Mouse (Mus musculus) liver, embryonic 13.5 days (tissue): Measurements from ENCODE around the gene Magi2. TPM values are rescaled to one million over a fixed set of nuclear protein-coding genes. Genes with fewer than 3 reads are reported as not detected.

Source experiments
- ATAC-seq: fragments of 200-750 bp; cut with Nextera tagmentation; 2 replicates; pipeline ENCODE4 v1.8.0; 2017; ENCODE audit warnings: low read depth, mild to moderate bottlenecking, moderate number of reproducible peaks, moderate library complexity
- DNase-seq: peaks from one replicate; pipeline ENCODE4 v3.0.0; 2022
- H3K27ac ChIP-seq: fragments of 300-500 bp; sonication (generic); 2 replicates; pipeline ENCODE4 v1.5.1; 2015; ENCODE audit warnings: moderate library complexity, mild to moderate bottlenecking, inconsistent platforms
- H3K27me3 ChIP-seq: fragments of 300-500 bp; sonication (generic); 2 replicates; pipeline ENCODE4 v1.6.1; 2015; ENCODE audit warnings: mild to moderate bottlenecking, inconsistent platforms
- H3K36me3 ChIP-seq: fragments of 300-500 bp; sonication (generic); 2 replicates; pipeline ENCODE4 v1.6.1; 2015; ENCODE audit warnings: mild to moderate bottlenecking, inconsistent platforms
- H3K4me1 ChIP-seq: fragments of 300-500 bp; sonication (generic); replicated peaks from 2 replicates; pipeline ENCODE4 v1.6.1; 2015; ENCODE audit warnings: inconsistent platforms
- H3K4me2 ChIP-seq: fragments of 300-500 bp; sonication (generic); 2 replicates; pipeline ENCODE4 v1.6.1; 2015; ENCODE audit warnings: inconsistent platforms, mild to moderate bottlenecking, moderate library complexity
- H3K4me3 ChIP-seq: fragments of 300-500 bp; sonication (generic); replicated peaks from 2 replicates; pipeline ENCODE4 v1.5.1; 2015; ENCODE audit warnings: mild to moderate bottlenecking, inconsistent platforms
- H3K9ac ChIP-seq: fragments of 300-500 bp; sonication (generic); 2 replicates; pipeline ENCODE4 v1.6.1; 2015; ENCODE audit warnings: mild to moderate bottlenecking, inconsistent platforms
- H3K9me3 ChIP-seq: fragments of 300-500 bp; sonication (generic); replicated peaks from 2 replicates; pipeline ENCODE4 v1.6.1; 2016; ENCODE audit warnings: inconsistent platforms
- WGBS: fragments of 180-500 bp; shearing (Covaris S2); methylation state at CpG from one replicate; pipeline ENCODE4 v1.1.7; 2015; ENCODE audit not compliant: insufficient replicate concordance; 5-methylcytosine and 5-hydroxymethylcytosine counted together
- polyA plus RNA-seq: library from polyadenylated mRNA; unstranded; fragments of >200 nt; fragmentation: Nextera tagmentation; extraction: Ambion mirVana; gene quantifications from 2 replicates; pipeline ENCODE4 v1.2.1, GENCODE M21; 2015

Magi2 gene
- polyA plus RNA-seq, 1 experiment from 2014 or later: 0.28 TPM

DNA sequence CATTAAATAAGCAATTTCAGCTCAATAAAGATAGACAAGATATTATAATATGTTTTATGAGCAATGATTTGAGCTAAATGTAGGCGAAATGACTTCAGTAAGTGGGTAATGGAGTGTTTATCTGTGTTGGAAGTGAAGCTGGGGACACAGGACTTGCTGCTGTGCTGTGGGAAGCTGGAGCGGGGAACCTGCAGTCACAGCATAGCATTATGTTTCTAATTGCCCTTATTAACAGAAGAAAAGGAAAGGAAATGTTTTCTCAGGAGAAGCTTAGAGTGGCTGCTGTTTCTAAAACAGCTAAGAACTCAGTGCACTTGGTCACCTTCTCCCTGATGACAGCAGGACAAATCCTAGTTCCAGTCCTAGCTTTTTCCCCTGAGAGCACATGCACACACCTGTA lies 1098.5 kb downstream of the Magi2 start:
- no peaks in the 10 kb centered on the region for H3K4me1 ChIP-seq
- no peak overlapping the region for H3K4me3 ChIP-seq
- H3K9me3 ChIP-seq: no peaks in the 10 kb centered on the region
- ATAC-seq (no peak), DNase-seq (no peak)
- no peaks in the 10 kb centered on the region for H3K27me3 ChIP-seq
- H3K27ac ChIP-seq: no peak overlapping the region
- no peak overlapping the region for H3K4me2 ChIP-seq
- WGBS: 47% methylated on average over 2 of the region's 2 CpGs
- no peaks in the 10 kb centered on the region for H3K36me3 ChIP-seq
- H3K9ac ChIP-seq: no peak overlapping the region

DNA sequence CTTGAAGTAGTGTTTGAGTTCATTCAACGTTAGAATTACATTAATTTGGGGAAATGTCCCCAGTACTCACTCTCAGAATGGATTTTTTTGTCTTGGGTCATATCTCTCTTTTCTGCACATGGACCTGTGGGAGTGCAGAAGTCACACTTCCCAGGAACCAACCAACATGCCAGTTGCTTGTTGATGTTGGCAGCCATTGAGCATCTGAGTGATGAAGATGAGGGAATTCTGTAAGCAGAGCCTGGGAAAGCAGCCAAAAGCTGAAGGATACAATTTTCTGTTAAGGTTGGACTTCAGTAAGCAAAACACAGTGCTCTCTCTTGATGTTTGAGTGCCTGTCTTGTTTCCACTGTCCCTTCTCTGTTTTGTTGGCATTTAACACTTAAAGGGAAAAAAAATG lies 1102.1 kb downstream of the Magi2 start:
- Histone ChIP-seq H3K4me3 (no peak overlapping the region), H3K9me3 (no peaks in the 10 kb centered on the region), H3K4me2 (no peak overlapping the region), H3K9ac (no peak overlapping the region), H3K36me3 (no peaks in the 10 kb centered on the region), H3K4me1 (no peaks in the 10 kb centered on the region), H3K27me3 (no peaks in the 10 kb centered on the region), H3K27ac (no peak overlapping the region)
- DNase-seq: no peak
- ATAC-seq: no peak
- 38% methylated on average over 1 of the region's 1 CpGs for WGBS

DNA sequence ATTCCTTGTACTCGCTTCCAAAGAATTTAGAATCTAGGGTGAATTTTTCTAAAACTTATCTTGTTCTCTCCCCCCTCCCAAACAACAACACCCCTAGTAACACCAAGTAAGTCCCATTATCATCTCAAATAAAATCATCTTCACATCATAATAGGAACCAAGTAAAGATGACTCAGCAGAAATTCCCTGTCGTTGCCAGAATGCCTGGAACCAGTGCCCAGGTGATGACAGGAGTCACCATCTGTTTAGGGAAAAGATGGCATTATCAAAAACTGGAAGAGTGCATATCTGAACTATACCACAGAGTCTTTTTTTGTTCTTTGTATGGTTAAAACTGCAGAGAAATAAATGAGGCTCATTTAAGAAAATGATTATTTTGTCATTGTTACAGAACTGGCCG lies 1103.2 kb downstream of the Magi2 start:
- H3K27ac ChIP-seq: no peak overlapping the region
- H3K4me2 ChIP-seq: no peak overlapping the region
- WGBS: 66% methylated on average over 3 of the region's 3 CpGs
- H3K4me1 ChIP-seq: no peaks in the 10 kb centered on the region
- no peak overlapping the region for H3K4me3 ChIP-seq
- H3K36me3 ChIP-seq: no peaks in the 10 kb centered on the region
- H3K9ac ChIP-seq: no peak overlapping the region
- H3K27me3 ChIP-seq: no peaks in the 10 kb centered on the region
- H3K9me3 ChIP-seq: no peaks in the 10 kb centered on the region
- DNase-seq: no peak
- ATAC-seq: no peak

DNA sequence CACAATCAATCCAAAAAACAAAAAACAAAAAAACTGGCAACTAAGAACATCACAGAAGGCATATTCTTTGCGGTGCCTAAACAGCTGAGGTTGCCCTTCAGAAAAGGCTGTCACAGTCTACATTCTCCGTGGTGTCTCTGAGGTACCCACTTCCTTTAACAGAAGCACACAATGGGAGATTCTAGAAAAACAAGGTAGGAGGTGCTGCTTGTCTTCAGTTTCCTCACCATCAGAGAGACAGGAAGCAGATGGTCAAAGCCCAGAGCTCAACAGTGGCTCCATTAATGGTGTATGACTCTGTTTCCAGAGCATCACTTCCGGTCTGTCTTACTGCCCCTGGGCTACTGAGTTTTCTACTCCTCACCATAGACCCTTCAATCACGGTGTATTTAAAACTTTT lies 1105.7 kb downstream of the Magi2 start:
- WGBS: 22% methylated on average over 4 of the region's 4 CpGs
- Histone ChIP-seq H3K27ac (no peak overlapping the region), H3K36me3 (no peaks in the 10 kb centered on the region), H3K4me2 (no peak overlapping the region), H3K9ac (no peak overlapping the region), H3K9me3 (no peaks in the 10 kb centered on the region), H3K4me1 (no peaks in the 10 kb centered on the region), H3K27me3 (no peaks in the 10 kb centered on the region), H3K4me3 (no peak overlapping the region)
- no peak for ATAC-seq
- DNase-seq: no peak

DNA sequence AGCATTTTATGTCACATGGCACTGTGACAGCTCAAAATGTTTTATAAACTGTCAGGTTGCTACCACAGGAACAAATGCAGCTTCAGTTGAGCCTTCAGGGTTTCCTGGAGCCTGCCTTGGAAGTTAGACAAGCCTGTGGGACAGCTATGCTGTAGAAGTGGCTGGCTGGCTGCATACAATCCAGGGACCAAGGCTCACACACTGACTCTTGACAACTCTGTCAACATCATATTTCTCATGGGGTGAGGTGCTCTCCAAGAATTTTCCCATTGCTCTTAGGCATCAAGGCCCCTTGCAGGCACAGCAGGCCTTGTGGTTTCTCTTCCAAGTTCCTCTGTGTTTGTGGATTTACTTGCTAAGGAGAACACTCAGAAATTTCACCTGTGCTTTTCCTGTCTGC lies 1107.7 kb downstream of the Magi2 start:
- no peak for DNase-seq
- Histone ChIP-seq H3K9me3 (no peaks in the 10 kb centered on the region), H3K27ac (no peak overlapping the region), H3K36me3 (no peaks in the 10 kb centered on the region), H3K27me3 (no peaks in the 10 kb centered on the region), H3K4me3 (no peak overlapping the region), H3K9ac (no peak overlapping the region), H3K4me1 (no peaks in the 10 kb centered on the region), H3K4me2 (no peak overlapping the region)
- no peak for ATAC-seq

DNA sequence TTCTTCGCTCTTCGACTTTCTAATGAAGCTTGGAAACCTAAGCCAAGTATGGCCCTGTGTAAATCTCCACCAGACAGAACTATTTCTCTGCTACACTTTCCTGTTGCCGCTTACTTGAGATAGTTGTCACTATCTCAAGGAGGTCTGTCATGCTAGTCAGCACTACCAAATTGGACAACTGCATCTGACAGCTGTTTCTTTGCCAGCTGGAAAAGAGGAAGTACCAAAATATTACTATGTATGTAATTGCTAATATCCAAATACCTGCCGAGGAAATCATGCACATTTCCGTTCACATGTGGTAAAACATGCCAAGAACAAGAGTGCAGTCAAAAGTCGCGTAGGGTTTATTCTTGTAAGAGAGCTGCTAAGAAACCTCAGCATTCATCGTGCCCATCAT lies 1126.1 kb downstream of the Magi2 start:
- ATAC-seq: no peak
- WGBS: 73% methylated on average over 8 of the region's 8 CpGs

DNA sequence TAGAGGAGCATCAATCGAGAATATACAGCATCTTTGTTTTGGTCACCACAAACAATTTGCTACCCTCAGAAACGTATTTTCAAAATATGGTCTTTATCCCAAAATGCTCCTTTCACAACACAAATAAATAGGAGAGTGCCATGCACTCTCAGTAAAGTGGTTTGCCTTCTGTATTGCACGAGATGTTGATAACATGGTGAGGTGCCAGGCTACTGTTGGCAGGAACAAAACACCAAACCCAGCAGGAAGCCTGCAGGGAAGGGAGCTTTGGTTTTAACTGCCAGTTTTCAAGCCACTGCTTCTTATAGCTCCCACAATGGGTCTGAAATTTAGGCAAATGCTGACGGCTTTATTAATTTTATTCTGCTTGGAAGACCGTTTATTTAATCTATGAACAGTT lies 1131.6 kb downstream of the Magi2 start:
- H3K27me3 ChIP-seq: no peaks in the 10 kb centered on the region
- no peaks in the 10 kb centered on the region for H3K4me1 ChIP-seq
- H3K4me3 ChIP-seq: no peak overlapping the region
- H3K9me3 ChIP-seq: no peaks in the 10 kb centered on the region
- H3K4me2 ChIP-seq: no peak overlapping the region
- no peak for DNase-seq
- ATAC-seq: no peak
- H3K9ac ChIP-seq: no peak overlapping the region
- H3K27ac ChIP-seq: no peak overlapping the region
- 43% methylated on average over 5 of the region's 5 CpGs for WGBS
- H3K36me3 ChIP-seq: no peaks in the 10 kb centered on the region

More for the DNA sequence above, 1126.1 kb downstream of the Magi2 start:
- DNase-seq: no peak
- no peaks in the 10 kb centered on the region for H3K36me3 ChIP-seq
- H3K9me3 ChIP-seq: no peaks in the 10 kb centered on the region
- H3K9ac ChIP-seq: no peak overlapping the region
- H3K4me1 ChIP-seq: no peaks in the 10 kb centered on the region
- H3K4me2 ChIP-seq: no peak overlapping the region
- no peak overlapping the region for H3K27ac ChIP-seq
- H3K4me3 ChIP-seq: no peak overlapping the region
- H3K27me3 ChIP-seq: no peaks in the 10 kb centered on the region

DNA sequence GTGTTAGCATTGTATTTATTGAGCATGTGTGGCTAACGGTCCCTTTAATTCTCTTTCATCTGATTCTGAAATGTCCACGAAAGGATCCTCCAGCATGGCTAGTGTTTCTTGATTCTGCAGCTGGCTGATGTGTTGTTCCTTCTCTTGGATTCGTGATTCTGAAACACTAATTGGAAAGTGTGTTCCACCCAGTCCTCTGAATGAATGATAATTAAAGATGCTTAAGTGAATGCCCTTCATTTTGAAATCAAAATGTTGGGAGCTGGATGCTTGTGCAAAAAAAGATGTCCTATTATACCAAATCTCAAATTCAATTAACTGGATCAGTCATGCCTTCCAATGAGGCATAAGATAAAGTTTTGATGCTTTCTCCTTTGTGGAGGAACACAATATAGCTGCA lies 1132.2 kb downstream of the Magi2 start:
- no peaks in the 10 kb centered on the region for H3K27me3 ChIP-seq
- no peaks in the 10 kb centered on the region for H3K36me3 ChIP-seq
- 58% methylated on average over 3 of the region's 3 CpGs for WGBS
- no peaks in the 10 kb centered on the region for H3K9me3 ChIP-seq
- H3K4me3 ChIP-seq: no peak overlapping the region
- H3K9ac ChIP-seq: no peak overlapping the region
- ATAC-seq: no peak
- no peak overlapping the region for H3K4me2 ChIP-seq
- H3K27ac ChIP-seq: no peak overlapping the region
- H3K4me1 ChIP-seq: no peaks in the 10 kb centered on the region
- no peak for DNase-seq

DNA sequence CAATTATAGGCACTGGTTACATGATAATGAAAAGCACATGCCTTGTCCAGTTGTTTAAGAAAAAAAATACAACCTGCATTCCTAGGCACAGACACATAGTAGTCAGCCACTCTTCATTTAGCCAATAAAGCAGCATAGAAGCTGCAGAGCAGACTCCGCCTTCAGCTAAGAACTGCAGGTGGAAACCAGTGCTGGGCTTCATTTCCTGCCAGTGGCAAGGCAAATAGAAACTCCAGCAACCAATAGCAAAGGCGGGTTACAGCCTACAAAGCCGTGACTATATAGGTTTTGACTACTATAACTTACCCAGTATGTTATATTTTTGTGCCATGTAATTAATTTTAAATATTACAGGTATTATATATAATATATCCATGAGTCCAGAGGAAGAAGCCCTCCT lies 1135.3 kb downstream of the Magi2 start:
- Histone ChIP-seq H3K4me2 (no peak overlapping the region), H3K27me3 (no peaks in the 10 kb centered on the region), H3K9me3 (no peaks in the 10 kb centered on the region), H3K4me3 (no peak overlapping the region), H3K9ac (no peak overlapping the region), H3K27ac (no peak overlapping the region), H3K36me3 (no peaks in the 10 kb centered on the region), H3K4me1 (no peaks in the 10 kb centered on the region)
- DNase-seq (no peak), ATAC-seq (no peak)
- 58% methylated on average over 3 of the region's 3 CpGs for WGBS

DNA sequence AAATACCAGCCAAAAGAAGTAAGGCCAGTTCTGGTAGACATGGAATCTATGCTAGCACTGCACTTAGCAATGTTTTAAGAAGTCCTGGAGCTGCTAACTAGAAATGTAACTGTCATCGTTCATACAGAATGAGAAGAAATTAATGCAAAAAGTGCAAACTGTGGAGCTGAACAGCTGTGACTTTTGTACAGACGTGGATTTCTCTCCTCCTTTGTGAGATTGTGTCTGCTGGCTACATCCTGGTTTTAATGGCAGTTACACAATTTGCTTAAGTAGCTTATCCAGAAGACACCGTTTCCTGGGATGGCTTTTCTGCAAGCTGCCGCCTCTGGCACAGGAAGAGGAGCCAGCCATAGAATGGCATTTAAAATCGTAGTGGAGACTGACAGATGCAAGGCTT lies 1136.4 kb downstream of the Magi2 start:
- no peak for DNase-seq
- Histone ChIP-seq H3K4me3 (no peak overlapping the region), H3K4me1 (no peaks in the 10 kb centered on the region), H3K9me3 (no peaks in the 10 kb centered on the region), H3K36me3 (no peaks in the 10 kb centered on the region), H3K4me2 (no peak overlapping the region), H3K9ac (no peak overlapping the region), H3K27ac (no peak overlapping the region), H3K27me3 (no peaks in the 10 kb centered on the region)
- no peak for ATAC-seq
- 39% methylated on average over 5 of the region's 5 CpGs for WGBS

DNA sequence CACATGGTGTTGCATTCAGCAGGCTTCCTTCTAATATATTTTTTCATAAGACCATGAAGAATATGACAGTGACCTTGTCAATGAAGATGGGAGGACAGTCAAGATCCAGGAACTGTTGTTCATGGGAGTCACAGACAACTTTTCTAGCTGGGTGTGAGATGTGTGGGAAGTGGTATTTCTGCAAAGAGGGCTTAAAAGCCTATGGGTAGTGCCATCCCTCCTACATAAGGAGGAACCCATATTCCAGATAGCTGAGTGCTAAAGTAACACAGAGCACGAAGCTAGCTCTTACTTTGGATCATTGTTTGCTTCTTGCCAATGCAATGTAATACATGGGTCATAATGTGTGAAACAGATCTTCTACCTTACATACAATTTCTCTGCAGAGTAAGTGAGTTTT lies 1146.8 kb downstream of the Magi2 start:
- no peaks in the 10 kb centered on the region for H3K27me3 ChIP-seq

DNA sequence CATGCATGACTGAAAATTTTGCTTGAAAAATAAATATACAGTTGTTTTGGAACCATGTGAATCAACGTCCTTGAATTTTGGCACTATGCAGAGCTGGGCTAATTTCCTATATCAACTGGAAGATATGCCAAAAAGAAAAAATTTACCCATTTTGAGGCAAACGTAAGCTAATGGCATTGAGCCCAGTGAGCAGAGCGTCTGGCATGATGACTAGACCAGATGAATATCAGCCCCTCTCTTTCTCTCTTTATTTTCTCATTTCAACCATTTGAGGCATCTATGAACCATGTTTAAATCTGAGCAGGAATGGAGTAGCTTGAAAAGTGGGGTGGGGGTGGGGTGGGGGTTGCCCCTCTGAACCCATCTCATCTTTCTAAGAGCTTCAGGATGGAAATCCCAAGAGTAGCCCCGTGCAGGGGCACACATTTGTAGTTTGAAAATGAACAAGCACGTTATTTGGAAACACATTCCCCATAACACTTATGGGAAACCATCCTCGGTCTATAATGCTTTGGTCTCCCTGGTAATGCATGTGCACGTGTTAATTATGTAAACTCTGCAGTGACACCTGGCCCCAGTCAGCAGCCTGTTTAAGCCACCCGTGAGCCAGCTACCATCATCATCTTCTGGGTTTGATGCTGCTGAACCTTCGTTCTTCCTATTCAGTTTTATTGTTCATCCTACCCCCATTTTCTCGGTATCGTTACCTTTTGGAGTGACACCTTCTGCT lies 1151.4 kb downstream of the Magi2 start:
- Histone ChIP-seq H3K27me3 (no peaks in the 10 kb centered on the region), H3K4me1 (no peaks in the 10 kb centered on the region), H3K36me3 (no peaks in the 10 kb centered on the region), H3K4me2 (no peak overlapping the region), H3K4me3 (no peak overlapping the region), H3K9ac (no peak overlapping the region), H3K9me3 (no peaks in the 10 kb centered on the region), H3K27ac (no peak overlapping the region)
- ATAC-seq: no peak
- no peak for DNase-seq
- 64% methylated on average over 11 of the region's 11 CpGs for WGBS

More for the DNA sequence above, 1146.8 kb downstream of the Magi2 start:
- no peak for ATAC-seq
- Histone ChIP-seq H3K4me2 (no peak overlapping the region), H3K36me3 (no peaks in the 10 kb centered on the region), H3K9me3 (no peaks in the 10 kb centered on the region), H3K27ac (no peak overlapping the region), H3K9ac (no peak overlapping the region), H3K4me3 (no peak overlapping the region), H3K4me1 (no peaks in the 10 kb centered on the region)
- WGBS: 47% methylated on average over 1 of the region's 1 CpGs
- DNase-seq: no peak
